Mouse (Mus musculus) stomach, postnatal 0 days (tissue): ENCODE data around the gene Traf6. TPM values are rescaled to one million over a fixed set of nuclear protein-coding genes. Genes with fewer than 3 reads are reported as not detected.

Source experiments
- ATAC-seq: fragments of 200-750 bp; cut with Nextera tagmentation; 2 replicates; pipeline ENCODE4 v1.8.0; 2017; ENCODE audit not compliant: low FRiP score, low TSS enrichment
- DNase-seq: peaks from one replicate; pipeline ENCODE4 v3.0.0-alpha.2; 2016; ENCODE audit warnings: low spot score
- H3K27ac ChIP-seq: fragments of 300-500 bp; sonication (generic); replicated peaks from 2 replicates; pipeline ENCODE4 v1.5.1; 2014; ENCODE audit warnings: mild to moderate bottlenecking, control low read depth
- H3K27me3 ChIP-seq: fragments of 300-500 bp; sonication (generic); 2 replicates; pipeline ENCODE4 v1.6.1; 2014; ENCODE audit warnings: low read length; ENCODE audit not compliant: control insufficient read depth, insufficient read depth
- H3K36me3 ChIP-seq: fragments of 300-500 bp; sonication (generic); 2 replicates; pipeline ENCODE4 v1.6.1; 2014; ENCODE audit warnings: low read length, mixed read lengths; ENCODE audit not compliant: control insufficient read depth, insufficient read depth
- H3K4me1 ChIP-seq: fragments of 300-500 bp; sonication (generic); replicated peaks from 2 replicates; pipeline ENCODE4 v1.6.1; 2014; ENCODE audit warnings: antibody characterized with exemption; ENCODE audit not compliant: control insufficient read depth, insufficient read depth
- H3K4me2 ChIP-seq: fragments of 300-500 bp; sonication (generic); replicated peaks from 2 replicates; pipeline ENCODE4 v1.6.1; 2014; ENCODE audit warnings: low read depth, mild to moderate bottlenecking, control low read depth, moderate library complexity
- H3K4me3 ChIP-seq: fragments of 300-500 bp; sonication (generic); 2 replicates; pipeline ENCODE4 v1.5.1; 2014; ENCODE audit warnings: low read depth, low read length, control low read depth
- H3K9ac ChIP-seq: fragments of 300-500 bp; sonication (generic); 2 replicates; pipeline ENCODE4 v1.6.1; 2014; ENCODE audit warnings: mild to moderate bottlenecking, low read length, control low read depth, mixed read lengths
- H3K9me3 ChIP-seq: fragments of 300-500 bp; sonication (generic); 2 replicates; pipeline ENCODE4 v1.6.1; 2016; ENCODE audit warnings: low read length; ENCODE audit not compliant: control insufficient read depth
- CTCF ChIP-seq: IDR thresholded peaks from 2 replicates; pipeline ENCODE4 v1.5.1; 2016; ENCODE audit warnings: antibody characterized with exemption, low read depth, mild to moderate bottlenecking, moderate library complexity
- EP300 ChIP-seq: optimal IDR thresholded peaks from 2 replicates; pipeline ENCODE3; 2016; ENCODE audit warnings: antibody characterized with exemption
- WGBS: fragments of 180-500 bp; shearing (Covaris S2); extraction: QIAGEN DNeasy Blood & Tissue Kit; methylation state at CpG from one replicate; pipeline ENCODE4 v1.1.7; 2014; 5-methylcytosine and 5-hydroxymethylcytosine counted together
- polyA plus RNA-seq: library from polyadenylated mRNA; unstranded; fragments of >200 nt; fragmentation: Nextera tagmentation; extraction: Ambion mirVana; gene quantifications from 2 replicates; pipeline ENCODE4 v1.2.1, GENCODE M21; 2015

Gene Traf6
- polyA plus RNA-seq, 1 experiment from 2014 or later, result 4.5 TPM

GRCm38 (mm10) chr2:101688011-101688410, 9.8 kb downstream of the Traf6 start:
- peaks cover 17% of the 10 kb centered on the region for H3K36me3 ChIP-seq
- no peaks in the 10 kb centered on the region for H3K4me1 ChIP-seq
- H3K4me3 ChIP-seq, result no peak overlapping the region
- H3K9ac ChIP-seq, result no peak overlapping the region
- no peak overlapping the region for H3K27ac ChIP-seq
- no peak overlapping the region for H3K4me2 ChIP-seq
- ATAC-seq (no peak), DNase-seq (no peak)
- 94% methylated on average over 5 of the region's 5 CpGs for WGBS
- TF ChIP-seq EP300, result no peak
- no peaks in the 10 kb centered on the region for H3K9me3 ChIP-seq
- H3K27me3 ChIP-seq, result no peaks in the 10 kb centered on the region

DNA sequence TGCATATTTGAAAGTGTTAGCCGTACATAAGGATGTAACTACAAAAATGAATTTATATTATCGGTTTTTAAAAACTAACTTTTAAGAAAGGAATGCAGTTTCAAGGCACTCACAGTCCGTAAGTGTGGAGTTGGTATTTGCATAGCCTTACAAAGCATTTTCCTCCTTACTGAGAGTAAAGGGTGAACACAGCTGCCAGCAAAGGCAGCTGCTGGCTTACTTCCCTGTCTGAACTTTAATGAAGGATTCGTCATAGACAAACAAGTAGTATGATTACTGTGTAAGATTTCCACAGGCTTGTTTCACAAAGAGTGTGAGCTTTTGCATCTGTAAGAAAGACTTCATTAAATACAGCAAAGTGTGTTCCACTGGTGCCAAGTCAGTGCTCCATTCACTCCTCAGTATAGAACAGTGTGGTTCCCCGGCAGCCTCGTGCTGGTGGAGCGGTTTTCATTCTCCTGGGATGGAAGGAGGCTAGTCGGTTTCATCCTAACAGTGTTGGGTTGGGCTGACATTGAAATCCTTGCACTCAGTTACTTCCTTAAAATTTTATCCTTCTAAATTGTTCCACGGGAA, 12.1 kb downstream of the Traf6 start:
- Histone ChIP-seq H3K9me3 (no peaks in the 10 kb centered on the region), H3K4me3 (no peak overlapping the region), H3K27ac (no peak overlapping the region), H3K36me3 (peaks cover 17% of the 10 kb centered on the region), H3K4me2 (no peak overlapping the region), H3K9ac (no peak overlapping the region), H3K4me1 (no peaks in the 10 kb centered on the region), H3K27me3 (no peaks in the 10 kb centered on the region)
- 84% methylated on average over 9 of the region's 9 CpGs for WGBS
- ATAC-seq, result no peak
- no peak for DNase-seq
- TF ChIP-seq CTCF (no peak), EP300 (no peak)

DNA sequence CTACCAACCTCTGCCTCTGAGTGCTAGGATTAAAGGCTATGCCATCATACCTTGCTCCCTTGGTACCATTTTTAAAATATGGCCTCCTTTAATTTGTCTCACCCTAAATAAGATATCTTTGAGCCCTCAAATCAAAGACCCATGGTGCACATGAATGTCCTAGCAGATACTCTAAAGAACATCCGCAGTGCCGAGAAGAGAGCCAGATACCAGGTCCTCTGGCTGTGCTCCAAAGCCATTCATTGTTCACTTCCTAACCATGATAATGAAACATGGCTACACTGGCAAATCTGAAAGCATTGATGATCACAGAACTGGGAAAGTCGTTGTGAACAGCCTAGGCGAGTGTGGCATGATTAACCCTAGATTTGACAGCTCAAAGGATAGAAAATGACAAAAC, 14.8 kb downstream of the Traf6 start:
- Histone ChIP-seq H3K9me3 (no peaks in the 10 kb centered on the region), H3K9ac (no peak overlapping the region), H3K4me1 (no peaks in the 10 kb centered on the region), H3K4me2 (no peak overlapping the region), H3K27ac (no peak overlapping the region), H3K4me3 (no peak overlapping the region), H3K27me3 (no peaks in the 10 kb centered on the region), H3K36me3 (peaks cover 18% of the 10 kb centered on the region; the same call in 1 of the 2 replicates)
- ATAC-seq (no peak), DNase-seq (no peak)
- TF ChIP-seq CTCF, result no peak
- no peak for TF ChIP-seq EP300
- WGBS, result 63% methylated on average over 4 of the region's 4 CpGs

GRCm38 (mm10) chr2:101693577-101694215, 15.5 kb downstream of the Traf6 start:
- Histone ChIP-seq H3K27me3 (no peaks in the 10 kb centered on the region), H3K4me2 (no peak overlapping the region), H3K27ac (no peak overlapping the region), H3K36me3 (peaks cover 21% of the 10 kb centered on the region; the same call in 1 of the 2 replicates), H3K4me3 (no peak overlapping the region), H3K9me3 (no peaks in the 10 kb centered on the region), H3K4me1 (no peaks in the 10 kb centered on the region), H3K9ac (no peak overlapping the region)
- no peak for TF ChIP-seq EP300
- peak; percentile 78 for TF ChIP-seq CTCF
- 56% methylated on average over 5 of the region's 5 CpGs for WGBS
- ATAC-seq (no peak), DNase-seq (no peak)

- Histone ChIP-seq H3K4me1 (no peaks in the 10 kb centered on the region), H3K4me3 (no peak overlapping the region), H3K27me3 (no peaks in the 10 kb centered on the region), H3K36me3 (peaks cover 19% of the 10 kb centered on the region; the same call in 1 of the 2 replicates), H3K4me2 (no peak overlapping the region), H3K27ac (no peak overlapping the region), H3K9me3 (no peaks in the 10 kb centered on the region), H3K9ac (no peak overlapping the region)
- no peak for TF ChIP-seq EP300
- TF ChIP-seq CTCF, result no peak
- 85% methylated on average over 7 of the region's 7 CpGs for WGBS
- no peak for DNase-seq
- ATAC-seq, result no peak
Measured at GRCm38 (mm10) chr2:101695584-101695983, 17.4 kb downstream of the Traf6 start.

GRCm38 (mm10) chr2:101699284-101699683, 21.1 kb downstream of the Traf6 start:
- Histone ChIP-seq H3K36me3 (peaks cover 13% of the 10 kb centered on the region; the same call in 1 of the 2 replicates), H3K4me2 (no peak overlapping the region), H3K27ac (no peak overlapping the region), H3K4me1 (no peaks in the 10 kb centered on the region), H3K9me3 (no peaks in the 10 kb centered on the region), H3K27me3 (no peaks in the 10 kb centered on the region), H3K9ac (no peak overlapping the region), H3K4me3 (no peak overlapping the region)
- ATAC-seq (no peak), DNase-seq (no peak)
- TF ChIP-seq CTCF (no peak), EP300 (no peak)
- WGBS, result 74% methylated on average over 4 of the region's 4 CpGs
